Mouse (Mus musculus) spleen, adult 2 months (tissue): ENCODE measurements around the gene Hspb8. TPM values are rescaled to one million over a fixed set of nuclear protein-coding genes. Genes with fewer than 3 reads are reported as not detected.

Experiments
- DNase-seq, 2 experiments: peaks; one replicate each; pipeline versions ENCODE4 v3.0.0 to v3.0.0-alpha.2; 2012 to 2021; ENCODE audit warnings: low spot score in 2 of 2, low read depth in 1 of 2
- H3K27ac ChIP-seq: fragments of 200-500 bp; 2 replicates; pipeline ENCODE4 v1.5.1; 2012; ENCODE audit warnings: low read length, inconsistent platforms; ENCODE audit not compliant: insufficient read depth
- H3K27me3 ChIP-seq: fragments of 200-500 bp; 2 replicates; pipeline ENCODE4 v1.6.1; 2012; ENCODE audit warnings: mild to moderate bottlenecking, moderate library complexity, low read length, inconsistent platforms; ENCODE audit not compliant: control insufficient read depth, insufficient read depth
- H3K36me3 ChIP-seq: fragments of 200-500 bp; 2 replicates; pipeline ENCODE4 v1.6.1; 2012; ENCODE audit warnings: mild to moderate bottlenecking, low read length, inconsistent platforms; ENCODE audit not compliant: control insufficient read depth, insufficient read depth
- H3K4me1 ChIP-seq: fragments of 200-500 bp; 2 replicates; pipeline ENCODE4 v1.6.1; 2011; ENCODE audit warnings: inconsistent platforms; ENCODE audit not compliant: control insufficient read depth, insufficient read depth, insufficient read length
- H3K4me3 ChIP-seq: fragments of 200-500 bp; 2 replicates; pipeline ENCODE4 v1.5.1; 2011; ENCODE audit warnings: mild to moderate bottlenecking, inconsistent platforms; ENCODE audit not compliant: insufficient read depth, insufficient read length; ENCODE audit errors: extremely low read depth
- CTCF ChIP-seq: fragments of 200-500 bp; IDR thresholded peaks from 2 replicates; pipeline ENCODE4 v1.5.1; 2011; ENCODE audit warnings: mild to moderate bottlenecking, inconsistent platforms; ENCODE audit not compliant: insufficient read depth, insufficient read length, insufficient replicate concordance; ENCODE audit errors: extremely low read depth
- POLR2A ChIP-seq: fragments of 200-500 bp; IDR thresholded peaks from 2 replicates; pipeline ENCODE4 v1.6.1; 2011; ENCODE audit warnings: low read depth, low read length, inconsistent platforms
- WGBS: fragments of 180-500 bp; shearing (Covaris S2); methylation state at CpG from one replicate; pipeline ENCODE4 v1.1.7; 2018; 5-methylcytosine and 5-hydroxymethylcytosine counted together
- polyA plus RNA-seq: library from polyadenylated mRNA; depleted of rRNA; stranded (reverse); fragments of >200 nt; gene quantifications from 2 replicates; pipeline ENCODE4 v1.2.3, GENCODE M21; 2012

Gene Hspb8
- polyA plus RNA-seq, 1 experiment = 2.6 TPM

- 66% methylated on average over 8 of the region's 8 CpGs for WGBS
- Histone ChIP-seq H3K4me1 (no peaks in the 10 kb centered on the region), H3K4me3 (no peak overlapping the region), H3K27me3 (no peaks in the 10 kb centered on the region), H3K36me3 (no peaks in the 10 kb centered on the region), H3K27ac (no peak overlapping the region)
- TF ChIP-seq POLR2A (no peak), CTCF (no peak)
- DNase-seq = no peak
These were observed 27.0 kb upstream of the Hspb8 start for GRCm38 (mm10) chr5:116449522-116450225.

- Histone ChIP-seq H3K27ac (no peak overlapping the region), H3K36me3 (no peaks in the 10 kb centered on the region), H3K4me3 (no peak overlapping the region), H3K27me3 (no peaks in the 10 kb centered on the region), H3K4me1 (no peaks in the 10 kb centered on the region)
- TF ChIP-seq POLR2A (no peak), CTCF (no peak)
- WGBS = 20% methylated on average over 11 of the region's 11 CpGs
- no peak for DNase-seq
These were observed 25.9 kb upstream of the Hspb8 start for GRCm38 (mm10) chr5:116448409-116449191.

- H3K27ac ChIP-seq = no peak overlapping the region
- no peak for TF ChIP-seq CTCF
- no peak for TF ChIP-seq POLR2A
- 45% methylated on average over 11 of the region's 11 CpGs for WGBS
- H3K36me3 ChIP-seq = no peaks in the 10 kb centered on the region
- no peak for DNase-seq
- H3K4me1 ChIP-seq = no peaks in the 10 kb centered on the region
- no peak overlapping the region for H3K4me3 ChIP-seq
- no peaks in the 10 kb centered on the region for H3K27me3 ChIP-seq
These were observed 25.2 kb upstream of the Hspb8 start for GRCm38 (mm10) chr5:116447821-116448350.

- Histone ChIP-seq H3K4me1 (no peaks in the 10 kb centered on the region), H3K4me3 (no peak overlapping the region), H3K36me3 (no peaks in the 10 kb centered on the region), H3K27ac (no peak overlapping the region), H3K27me3 (no peaks in the 10 kb centered on the region)
- 63% methylated on average over 23 of the region's 23 CpGs for WGBS
- TF ChIP-seq POLR2A (no peak), CTCF (no peak)
- no peak for DNase-seq
These were observed 23.9 kb upstream of the Hspb8 start for GRCm38 (mm10) chr5:116446552-116446951.

GRCm38 (mm10) chr5:116445634-116446367 lies 23.1 kb upstream of the Hspb8 start:
- TF ChIP-seq POLR2A (no peak), CTCF (no peak)
- no peak for DNase-seq
- Histone ChIP-seq H3K4me1 (no peaks in the 10 kb centered on the region), H3K27me3 (no peaks in the 10 kb centered on the region), H3K4me3 (no peak overlapping the region), H3K27ac (no peak overlapping the region), H3K36me3 (no peaks in the 10 kb centered on the region)
- 65% methylated on average over 10 of the region's 10 CpGs for WGBS

GRCm38 (mm10) chr5:116444517-116444916 lies 21.9 kb upstream of the Hspb8 start:
- H3K4me1 ChIP-seq = no peaks in the 10 kb centered on the region
- DNase-seq = no peak
- no peak overlapping the region for H3K27ac ChIP-seq
- H3K27me3 ChIP-seq = no peaks in the 10 kb centered on the region
- H3K4me3 ChIP-seq = no peak overlapping the region
- TF ChIP-seq CTCF = no peak
- TF ChIP-seq POLR2A = no peak
- no peaks in the 10 kb centered on the region for H3K36me3 ChIP-seq
- whole genome bisulfite sequencing = 64% methylated on average over 27 of the region's 27 CpGs
